Mouse (Mus musculus) embryonic facial prominence, embryonic 10.5 days (tissue): ENCODE results near the gene Ddc. TPM values are rescaled to one million over a fixed set of nuclear protein-coding genes. Genes with fewer than 3 reads are reported as not detected.

Experiments
- DNase-seq: peaks from one replicate; pipeline ENCODE4 v3.0.0-alpha.2; 2017; ENCODE audit warnings: low spot score
- H3K27ac ChIP-seq: fragments of 300-500 bp; sonication (generic); replicated peaks from 2 replicates; pipeline ENCODE4 v1.5.1; 2016; ENCODE audit warnings: mild to moderate bottlenecking
- H3K27me3 ChIP-seq: fragments of 300-500 bp; sonication (generic); replicated peaks from 2 replicates; pipeline ENCODE4 v1.6.1; 2016; ENCODE audit warnings: low read depth, mild to moderate bottlenecking; ENCODE audit not compliant: poor library complexity, severe bottlenecking
- H3K36me3 ChIP-seq: fragments of 300-500 bp; sonication (generic); replicated peaks from 2 replicates; pipeline ENCODE4 v1.6.1; 2016; ENCODE audit warnings: mild to moderate bottlenecking, moderate library complexity
- H3K4me1 ChIP-seq: fragments of 300-500 bp; sonication (generic); 2 replicates; pipeline ENCODE4 v1.6.1; 2016
- H3K4me3 ChIP-seq: fragments of 300-500 bp; sonication (generic); 2 replicates; pipeline ENCODE4 v1.5.1; 2016; ENCODE audit warnings: mild to moderate bottlenecking, moderate library complexity
- H3K9me3 ChIP-seq: fragments of 300-500 bp; sonication (generic); 2 replicates; pipeline ENCODE4 v1.6.1; 2016; ENCODE audit warnings: mild to moderate bottlenecking
- WGBS: fragments of 180-500 bp; shearing (Covaris S2); methylation state at CpG from one replicate; pipeline ENCODE4 v1.1.7; 2016; 5-methylcytosine and 5-hydroxymethylcytosine counted together
- polyA plus RNA-seq: library from polyadenylated mRNA; unstranded; fragments of >200 nt; fragmentation: Nextera tagmentation; extraction: Ambion mirVana; gene quantifications from 2 replicates; pipeline ENCODE4 v1.2.1, GENCODE M21; 2016

Ddc gene
- polyA plus RNA-seq, 1 experiment from 2014 or later, result 6.9 TPM

- Histone ChIP-seq H3K4me3 (peak overlapping the region; percentile 71), H3K36me3 (peaks cover 31% of the 10 kb centered on the region), H3K9me3 (no peaks in the 10 kb centered on the region), H3K4me1 (peaks cover 43% of the 10 kb centered on the region), H3K27me3 (no peaks in the 10 kb centered on the region), H3K27ac (peak overlapping the region; percentile 99)
- WGBS, result 14% methylated on average over 25 of the region's 25 CpGs
- no peak for DNase-seq
These were observed 89.7 kb downstream of the Ddc start for GRCm38 (mm10) chr11:11808035-11808819.

DNA sequence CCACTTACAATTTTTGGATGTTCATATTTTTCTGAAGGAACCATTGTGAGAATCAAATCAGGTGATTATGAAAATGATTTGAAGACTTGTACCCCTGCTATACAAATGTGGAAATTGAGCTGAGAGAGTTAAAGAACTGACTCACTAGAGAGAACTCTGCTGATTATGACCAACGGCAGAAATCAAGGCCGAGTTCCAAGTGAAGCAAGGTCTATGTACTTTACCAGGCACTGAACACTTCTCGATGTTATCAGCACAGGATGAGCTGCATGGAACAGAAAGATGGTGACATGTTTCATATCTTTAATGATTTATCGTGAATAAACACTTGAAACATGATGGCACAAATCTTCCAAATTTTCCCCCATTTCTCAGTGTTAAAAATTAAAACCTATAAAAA lies 92.0 kb downstream of the Ddc start:
- Histone ChIP-seq H3K4me1 (peaks cover 31% of the 10 kb centered on the region), H3K36me3 (peaks cover 54% of the 10 kb centered on the region), H3K9me3 (no peaks in the 10 kb centered on the region), H3K27ac (no peak overlapping the region), H3K4me3 (no peak overlapping the region), H3K27me3 (no peaks in the 10 kb centered on the region)
- WGBS, result 96% methylated on average over 4 of the region's 4 CpGs
- no peak for DNase-seq

DNA sequence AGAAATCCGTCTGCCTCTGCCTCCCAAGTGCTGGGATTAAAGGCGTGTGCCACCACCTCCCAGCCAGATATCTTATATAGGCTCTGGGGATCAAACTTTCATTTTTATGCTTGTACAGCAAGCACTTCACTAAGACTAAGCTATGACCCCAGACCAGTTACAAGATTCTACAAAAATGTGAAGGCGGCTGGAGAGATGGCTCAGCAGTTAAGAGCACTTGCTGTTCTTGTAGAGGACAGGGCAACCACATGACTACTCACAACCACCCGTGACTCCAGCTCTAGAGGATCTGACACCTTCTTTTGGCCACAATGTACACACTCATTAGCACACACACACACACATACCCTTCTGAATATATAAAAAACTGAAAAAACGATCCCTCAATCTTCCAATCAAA lies 93.5 kb downstream of the Ddc start:
- no peaks in the 10 kb centered on the region for H3K9me3 ChIP-seq
- peaks cover 16% of the 10 kb centered on the region for H3K4me1 ChIP-seq
- peaks cover 69% of the 10 kb centered on the region for H3K36me3 ChIP-seq
- H3K27me3 ChIP-seq, result no peaks in the 10 kb centered on the region
- no peak for DNase-seq
- H3K27ac ChIP-seq, result no peak overlapping the region
- no peak overlapping the region for H3K4me3 ChIP-seq
- 89% methylated on average over 5 of the region's 5 CpGs for WGBS

- DNase-seq, result no peak
- H3K4me3 ChIP-seq, result no peak overlapping the region
- 95% methylated on average over 9 of the region's 9 CpGs for WGBS
- H3K27ac ChIP-seq, result no peak overlapping the region
- H3K9me3 ChIP-seq, result no peaks in the 10 kb centered on the region
- no peaks in the 10 kb centered on the region for H3K4me1 ChIP-seq
- H3K36me3 ChIP-seq, result peaks cover 100% of the 10 kb centered on the region
- no peaks in the 10 kb centered on the region for H3K27me3 ChIP-seq
These were observed 96.9 kb downstream of the Ddc start for GRCm38 (mm10) chr11:11801067-11801466.

GRCm38 (mm10) chr11:11800304-11800703 lies 97.6 kb downstream of the Ddc start:
- 94% methylated on average over 3 of the region's 3 CpGs for WGBS

DNA sequence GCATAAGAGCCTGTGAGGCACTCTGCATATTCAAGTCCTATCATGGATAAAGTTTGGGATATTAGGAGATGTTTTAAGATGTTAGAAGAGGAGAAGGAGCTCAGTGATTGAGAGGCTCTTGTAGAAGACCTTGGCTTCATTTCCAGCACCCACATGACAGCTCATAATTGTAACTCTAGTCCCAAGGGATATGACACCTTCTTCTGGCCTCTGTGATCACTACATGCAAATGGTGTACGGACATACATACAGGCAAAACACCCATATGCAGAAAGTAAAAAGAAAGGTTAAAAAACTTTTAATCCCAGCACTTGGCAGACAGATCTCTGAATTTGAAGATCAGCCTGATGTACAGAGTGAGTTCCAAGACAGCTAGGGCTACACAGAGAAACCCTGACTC lies 99.3 kb downstream of the Ddc start:
- no peak overlapping the region for H3K27ac ChIP-seq
- 98% methylated on average over 1 of the region's 1 CpGs for WGBS
- H3K4me3 ChIP-seq, result no peak overlapping the region
- H3K36me3 ChIP-seq, result peaks cover 82% of the 10 kb centered on the region
- DNase-seq, result no peak
- H3K27me3 ChIP-seq, result no peaks in the 10 kb centered on the region
- H3K9me3 ChIP-seq, result no peaks in the 10 kb centered on the region
- no peaks in the 10 kb centered on the region for H3K4me1 ChIP-seq

More at GRCm38 (mm10) chr11:11800304-11800703, 97.6 kb downstream of the Ddc start:
- no peak for DNase-seq
- no peak overlapping the region for H3K4me3 ChIP-seq
- H3K9me3 ChIP-seq, result no peaks in the 10 kb centered on the region
- H3K27me3 ChIP-seq, result no peaks in the 10 kb centered on the region
- no peaks in the 10 kb centered on the region for H3K4me1 ChIP-seq
- H3K27ac ChIP-seq, result no peak overlapping the region
- H3K36me3 ChIP-seq, result peaks cover 98% of the 10 kb centered on the region

GRCm38 (mm10) chr11:11794626-11795025 lies 103.3 kb downstream of the Ddc start:
- no peak for DNase-seq
- Histone ChIP-seq H3K27me3 (no peaks in the 10 kb centered on the region), H3K27ac (no peak overlapping the region), H3K36me3 (peaks cover 41% of the 10 kb centered on the region), H3K9me3 (no peaks in the 10 kb centered on the region), H3K4me1 (no peaks in the 10 kb centered on the region), H3K4me3 (no peak overlapping the region)
- 91% methylated on average over 1 of the region's 1 CpGs for WGBS

DNA sequence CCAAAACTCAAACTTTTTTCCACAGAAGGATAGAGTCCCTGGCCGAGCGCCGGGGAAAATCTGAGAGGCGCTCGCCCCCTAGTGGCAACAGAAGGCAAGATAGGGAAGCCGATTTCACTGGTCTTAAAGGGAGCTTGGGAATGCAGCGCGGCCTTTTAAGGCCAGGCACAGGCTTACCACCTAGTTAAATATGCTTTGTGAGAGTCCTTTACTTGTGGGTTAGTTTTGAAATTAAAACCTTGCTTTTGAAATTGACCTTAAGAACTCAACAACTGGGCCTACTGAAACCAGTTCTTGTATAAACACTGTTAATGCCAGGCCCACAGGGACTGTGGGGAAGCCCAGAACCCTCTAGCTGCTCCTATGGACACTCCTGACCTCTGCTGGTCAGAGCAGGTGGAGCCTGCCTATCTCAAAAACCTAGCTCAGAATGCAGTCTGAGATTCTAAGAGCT lies 109.4 kb downstream of the Ddc start:
- Histone ChIP-seq H3K36me3 (no peaks in the 10 kb centered on the region), H3K9me3 (no peaks in the 10 kb centered on the region), H3K27me3 (no peaks in the 10 kb centered on the region), H3K4me1 (no peaks in the 10 kb centered on the region), H3K4me3 (peak overlapping the region; percentile 30; the same call in 1 of the 2 replicates), H3K27ac (no peak overlapping the region)
- WGBS, result 1% methylated on average over 8 of the region's 8 CpGs
- DNase-seq, result peak; percentile 87

DNA sequence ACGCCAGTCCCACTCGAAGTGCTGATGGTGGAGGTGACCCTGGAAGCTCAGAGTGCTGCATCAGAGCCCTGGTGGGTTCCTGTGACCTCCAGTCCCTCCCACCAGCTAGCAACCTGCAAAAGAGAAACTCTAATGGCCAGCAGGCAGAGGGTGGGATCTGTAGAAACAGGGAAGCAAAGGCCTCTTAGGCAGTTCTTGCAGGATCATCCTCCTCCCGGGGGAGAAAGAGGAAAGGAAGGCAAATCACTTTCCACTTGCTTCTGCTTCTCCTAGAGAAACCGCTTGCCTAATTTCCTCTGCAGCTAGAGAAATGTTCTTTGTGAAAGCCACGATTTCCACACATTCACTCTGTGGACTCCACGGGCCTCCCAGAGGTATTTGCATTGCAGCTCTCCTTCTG lies 112.5 kb downstream of the Ddc start:
- no peak overlapping the region for H3K4me3 ChIP-seq
- WGBS, result 70% methylated on average over 6 of the region's 6 CpGs
- H3K36me3 ChIP-seq, result no peaks in the 10 kb centered on the region
- H3K27me3 ChIP-seq, result no peaks in the 10 kb centered on the region
- DNase-seq, result no peak
- H3K9me3 ChIP-seq, result no peaks in the 10 kb centered on the region
- no peaks in the 10 kb centered on the region for H3K4me1 ChIP-seq
- H3K27ac ChIP-seq, result no peak overlapping the region

- 86% methylated on average over 8 of the region's 8 CpGs for WGBS
- H3K27ac ChIP-seq, result no peak overlapping the region
- H3K27me3 ChIP-seq, result no peaks in the 10 kb centered on the region
- no peak for DNase-seq
- no peaks in the 10 kb centered on the region for H3K36me3 ChIP-seq
- no peaks in the 10 kb centered on the region for H3K4me1 ChIP-seq
- no peaks in the 10 kb centered on the region for H3K9me3 ChIP-seq
- no peak overlapping the region for H3K4me3 ChIP-seq
These were observed 116.2 kb downstream of the Ddc start for GRCm38 (mm10) chr11:11781728-11782127.

DNA sequence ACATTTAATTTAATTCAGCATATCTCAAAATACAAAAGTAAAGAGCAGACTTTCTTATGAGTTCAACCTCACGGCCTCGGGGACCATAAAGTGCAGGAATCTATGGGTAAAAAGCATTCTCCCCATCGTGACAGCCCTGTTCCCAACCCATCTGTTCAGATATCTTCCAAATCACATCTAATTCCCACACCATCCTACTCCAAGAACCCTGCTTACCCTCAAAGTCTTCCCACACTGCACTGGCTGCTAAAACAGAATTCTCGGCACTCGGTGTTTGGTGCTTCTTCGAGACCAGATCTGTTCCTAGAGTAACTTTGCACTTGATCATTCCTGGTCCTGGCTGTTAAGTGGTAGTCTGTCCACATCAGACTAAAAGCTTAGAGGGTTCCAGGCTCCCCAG lies 119.6 kb downstream of the Ddc start:
- Histone ChIP-seq H3K9me3 (no peaks in the 10 kb centered on the region), H3K27me3 (no peaks in the 10 kb centered on the region), H3K4me1 (no peaks in the 10 kb centered on the region), H3K27ac (no peak overlapping the region), H3K36me3 (no peaks in the 10 kb centered on the region), H3K4me3 (no peak overlapping the region)
- no peak for DNase-seq
- 94% methylated on average over 6 of the region's 6 CpGs for WGBS

GRCm38 (mm10) chr11:11777796-11778195 lies 120.1 kb downstream of the Ddc start:
- H3K27me3 ChIP-seq, result no peaks in the 10 kb centered on the region
- H3K9me3 ChIP-seq, result no peaks in the 10 kb centered on the region
- no peaks in the 10 kb centered on the region for H3K4me1 ChIP-seq
- H3K36me3 ChIP-seq, result no peaks in the 10 kb centered on the region
- no peak for DNase-seq
- H3K27ac ChIP-seq, result no peak overlapping the region
- no peak overlapping the region for H3K4me3 ChIP-seq
- 90% methylated on average over 2 of the region's 2 CpGs for WGBS

DNA sequence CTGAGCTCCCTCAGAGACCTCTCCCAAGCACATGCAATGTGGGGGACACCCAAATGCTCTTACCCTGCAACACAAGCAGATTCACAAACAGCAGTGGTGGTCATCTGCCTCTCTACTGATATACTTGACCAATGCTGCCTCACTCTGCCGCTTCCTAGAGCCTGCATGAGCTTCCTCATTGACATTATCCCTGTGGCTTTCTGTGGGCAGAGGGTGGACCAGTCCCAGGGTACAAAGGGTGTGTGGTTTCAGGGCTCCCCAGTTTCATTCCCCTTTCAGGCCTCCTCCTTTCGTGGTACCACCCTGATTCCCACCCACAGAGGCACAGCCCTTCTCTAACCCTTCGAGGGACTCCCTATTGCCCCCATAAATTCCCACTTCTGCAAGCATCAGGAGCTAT lies 120.7 kb downstream of the Ddc start:
- Histone ChIP-seq H3K4me1 (no peaks in the 10 kb centered on the region), H3K36me3 (no peaks in the 10 kb centered on the region), H3K27me3 (no peaks in the 10 kb centered on the region), H3K9me3 (no peaks in the 10 kb centered on the region), H3K4me3 (no peak overlapping the region), H3K27ac (no peak overlapping the region)
- no peak for DNase-seq
- 83% methylated on average over 3 of the region's 3 CpGs for WGBS
